Mouse (Mus musculus): ENCODE data around the gene Lrp10. TPM values are rescaled to one million over a fixed set of nuclear protein-coding genes. Genes with fewer than 3 reads are reported as not detected.

Gene Lrp10
- polyA plus RNA-seq, 1 experiment from 2014 or later = 30.9 TPM

GRCm38 (mm10) chr14:54428421-54428820 is 35.5 kb upstream of the Lrp10 start:
- H3K27me3 ChIP-seq (ENCODE audit: insufficient read depth, poor library complexity, severe bottlenecking) = peaks cover 9% of the 10 kb centered on the region
- no peaks in the 10 kb centered on the region for H3K9me3 ChIP-seq
- no peak overlapping the region for H3K4me3 ChIP-seq
- no peak for DNase-seq (ENCODE audit: low spot score)
- peaks cover 62% of the 10 kb centered on the region for H3K4me1 ChIP-seq (replicated peaks)
- peaks cover 19% of the 10 kb centered on the region for H3K36me3 ChIP-seq
- no peak overlapping the region for H3K27ac ChIP-seq
- 93% methylated on average over 5 of the region's 5 CpGs for WGBS

- Histone ChIP-seq H3K27me3 (ENCODE audit: insufficient read depth, poor library complexity, severe bottlenecking) (peaks cover 9% of the 10 kb centered on the region), H3K27ac (peak overlapping the region; percentile 98), H3K4me3 (peak overlapping the region; percentile 78; the same call in 1 of the 2 replicates), H3K4me1 (replicated peaks) (peaks cover 73% of the 10 kb centered on the region), H3K36me3 (peaks cover 22% of the 10 kb centered on the region), H3K9me3 (no peaks in the 10 kb centered on the region)
- DNase-seq (ENCODE audit: low spot score) = no peak
- WGBS = 73% methylated on average over 7 of the region's 7 CpGs
These were observed 34.4 kb upstream of the Lrp10 start for GRCm38 (mm10) chr14:54429332-54430093.

GRCm38 (mm10) chr14:54430406-54431145 is 33.4 kb upstream of the Lrp10 start:
- peak overlapping the region; percentile 78 for H3K4me3 ChIP-seq
- WGBS = 3% methylated on average over 18 of the region's 18 CpGs
- H3K27me3 ChIP-seq (ENCODE audit: insufficient read depth, poor library complexity, severe bottlenecking) = peaks cover 9% of the 10 kb centered on the region
- peaks cover 28% of the 10 kb centered on the region for H3K36me3 ChIP-seq
- H3K9me3 ChIP-seq = no peaks in the 10 kb centered on the region
- H3K27ac ChIP-seq = peak overlapping the region; percentile 98
- peak; percentile 63 for DNase-seq (ENCODE audit: low spot score)
- peaks cover 82% of the 10 kb centered on the region for H3K4me1 ChIP-seq (replicated peaks)

GRCm38 (mm10) chr14:54431334-54432077 is 32.4 kb upstream of the Lrp10 start, which contains the start of gene Mmp14:
Gene Mmp14, plus strand, starts transcription at chr14:54431612.
- DNase-seq (ENCODE audit: low spot score) = peak; percentile 84
- H3K27me3 ChIP-seq (ENCODE audit: insufficient read depth, poor library complexity, severe bottlenecking) = peaks cover 9% of the 10 kb centered on the region
- H3K27ac ChIP-seq = peak within 1 kb of the TSS; percentile 98
- no peaks in the 10 kb centered on the region for H3K9me3 ChIP-seq
- H3K4me1 ChIP-seq (replicated peaks) = peaks cover 78% of the 10 kb centered on the region
- WGBS = under 1% methylated on average over 49 of the region's 49 CpGs
- H3K4me3 ChIP-seq = peak within 1 kb of the TSS; percentile 78
- H3K36me3 ChIP-seq = peaks cover 37% of the 10 kb centered on the region

GRCm38 (mm10) chr14:54432078-54432836 is 31.7 kb upstream of the Lrp10 start:
- Histone ChIP-seq H3K27ac (peak overlapping the region; percentile 98), H3K27me3 (ENCODE audit: insufficient read depth, poor library complexity, severe bottlenecking) (peaks cover 9% of the 10 kb centered on the region), H3K4me1 (replicated peaks) (peaks cover 76% of the 10 kb centered on the region), H3K4me3 (peak overlapping the region; percentile 78), H3K9me3 (no peaks in the 10 kb centered on the region), H3K36me3 (peaks cover 45% of the 10 kb centered on the region)
- WGBS = 1% methylated on average over 54 of the region's 54 CpGs
- peak; percentile 68 for DNase-seq (ENCODE audit: low spot score)

- Histone ChIP-seq H3K36me3 (peaks cover 53% of the 10 kb centered on the region), H3K27ac (peak overlapping the region; percentile 98), H3K27me3 (ENCODE audit: insufficient read depth, poor library complexity, severe bottlenecking) (peaks cover 9% of the 10 kb centered on the region), H3K9me3 (no peaks in the 10 kb centered on the region), H3K4me3 (peak overlapping the region; percentile 78), H3K4me1 (replicated peaks) (peaks cover 67% of the 10 kb centered on the region)
- DNase-seq (ENCODE audit: low spot score) = no peak
- 39% methylated on average over 17 of the region's 17 CpGs for WGBS
These were observed 30.8 kb upstream of the Lrp10 start for GRCm38 (mm10) chr14:54432837-54433830.

- Histone ChIP-seq H3K27me3 (ENCODE audit: insufficient read depth, poor library complexity, severe bottlenecking) (peaks cover 9% of the 10 kb centered on the region), H3K9me3 (no peaks in the 10 kb centered on the region), H3K27ac (peak overlapping the region; percentile 98), H3K36me3 (peaks cover 53% of the 10 kb centered on the region), H3K4me3 (peak overlapping the region; percentile 78), H3K4me1 (replicated peaks) (peaks cover 65% of the 10 kb centered on the region)
- WGBS = 74% methylated on average over 12 of the region's 12 CpGs
- DNase-seq (ENCODE audit: low spot score) = no peak
These were observed 29.9 kb upstream of the Lrp10 start for GRCm38 (mm10) chr14:54433941-54434531.

- H3K4me3 ChIP-seq = no peak overlapping the region
- H3K27me3 ChIP-seq (ENCODE audit: insufficient read depth, poor library complexity, severe bottlenecking) = peaks cover 9% of the 10 kb centered on the region
- no peak overlapping the region for H3K27ac ChIP-seq
- peaks cover 58% of the 10 kb centered on the region for H3K4me1 ChIP-seq (replicated peaks)
- no peaks in the 10 kb centered on the region for H3K9me3 ChIP-seq
- H3K36me3 ChIP-seq = peaks cover 57% of the 10 kb centered on the region
- 88% methylated on average over 11 of the region's 11 CpGs for WGBS
- no peak for DNase-seq (ENCODE audit: low spot score)
These were observed 28.6 kb upstream of the Lrp10 start for GRCm38 (mm10) chr14:54435194-54435918.

- 86% methylated on average over 12 of the region's 12 CpGs for WGBS
- H3K27ac ChIP-seq = no peak overlapping the region
- H3K4me1 ChIP-seq (replicated peaks) = peaks cover 42% of the 10 kb centered on the region
- DNase-seq (ENCODE audit: low spot score) = no peak
- H3K4me3 ChIP-seq = no peak overlapping the region
- H3K9me3 ChIP-seq = no peaks in the 10 kb centered on the region
- H3K36me3 ChIP-seq = peaks cover 71% of the 10 kb centered on the region
- H3K27me3 ChIP-seq (ENCODE audit: insufficient read depth, poor library complexity, severe bottlenecking) = 0 out of 2 replicates have a peak, but pooled peaks cover 2% of the 10 kb centered on the region
These were observed 24.8 kb upstream of the Lrp10 start for GRCm38 (mm10) chr14:54439155-54439554.

- H3K9me3 ChIP-seq = no peaks in the 10 kb centered on the region
- H3K4me3 ChIP-seq = no peak overlapping the region
- H3K36me3 ChIP-seq = peaks cover 69% of the 10 kb centered on the region
- no peak for DNase-seq (ENCODE audit: low spot score)
- peaks cover 38% of the 10 kb centered on the region for H3K4me1 ChIP-seq (replicated peaks)
- H3K27me3 ChIP-seq (ENCODE audit: insufficient read depth, poor library complexity, severe bottlenecking) = 0 out of 2 replicates have a peak, but pooled peaks cover 2% of the 10 kb centered on the region
- no peak overlapping the region for H3K27ac ChIP-seq
- 72% methylated on average over 7 of the region's 7 CpGs for WGBS
These were observed 24.3 kb upstream of the Lrp10 start for GRCm38 (mm10) chr14:54439610-54440009.

All from hindbrain, embryonic 10.5 days (tissue).